Mouse (Mus musculus): ENCODE measurements around the gene Rgl1.

Rgl1 gene

DNA sequence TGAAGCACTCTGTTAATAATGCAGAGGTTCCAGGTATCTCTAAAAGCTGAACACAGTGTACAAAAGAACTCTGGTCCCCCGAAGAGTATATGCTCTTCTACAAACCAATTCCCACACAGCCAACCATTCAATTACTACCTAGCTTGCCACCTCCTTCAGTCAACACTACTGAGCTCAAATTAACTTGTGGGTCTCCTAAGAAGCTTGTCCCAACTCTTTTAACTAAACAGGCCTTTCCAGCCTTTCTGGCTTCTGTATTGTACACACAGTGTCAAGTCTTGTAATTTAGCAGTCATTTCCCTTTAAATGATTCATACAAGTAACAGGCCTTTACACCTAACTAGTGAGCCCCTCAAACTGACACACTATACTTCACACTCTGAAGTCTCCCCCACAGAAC lies 48.8 kb downstream of the Rgl1 start:
- no peak for DNase-seq (ENCODE audit: low read depth, low spot score)

- no peak for DNase-seq (ENCODE audit: low read depth, low spot score)
These were observed 51.7 kb downstream of the Rgl1 start for GRCm38 (mm10) chr1:152714405-152714804.

DNA sequence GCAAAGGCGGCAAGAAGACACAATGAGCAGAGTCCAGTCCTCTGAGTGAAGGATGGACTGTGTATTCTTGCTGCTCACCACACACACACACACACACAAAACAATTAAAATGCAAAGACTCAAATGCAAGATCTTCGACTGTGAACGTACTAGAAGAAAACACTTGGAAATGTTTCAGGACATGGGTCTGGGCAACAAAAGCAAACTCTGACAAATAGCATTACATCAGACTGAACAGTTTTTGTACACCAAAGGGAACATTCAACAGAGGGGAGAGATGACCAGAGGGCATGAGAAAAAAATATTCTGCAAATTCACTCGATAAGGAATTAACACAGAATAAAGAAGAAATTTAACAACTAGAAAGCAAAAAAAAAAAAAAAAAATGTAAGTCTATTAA lies 52.2 kb downstream of the Rgl1 start:
- no peak for DNase-seq (ENCODE audit: low read depth, low spot score)

GRCm38 (mm10) chr1:152711037-152711436 lies 55.1 kb downstream of the Rgl1 start:
- no peak for DNase-seq (ENCODE audit: low read depth, low spot score)

DNA sequence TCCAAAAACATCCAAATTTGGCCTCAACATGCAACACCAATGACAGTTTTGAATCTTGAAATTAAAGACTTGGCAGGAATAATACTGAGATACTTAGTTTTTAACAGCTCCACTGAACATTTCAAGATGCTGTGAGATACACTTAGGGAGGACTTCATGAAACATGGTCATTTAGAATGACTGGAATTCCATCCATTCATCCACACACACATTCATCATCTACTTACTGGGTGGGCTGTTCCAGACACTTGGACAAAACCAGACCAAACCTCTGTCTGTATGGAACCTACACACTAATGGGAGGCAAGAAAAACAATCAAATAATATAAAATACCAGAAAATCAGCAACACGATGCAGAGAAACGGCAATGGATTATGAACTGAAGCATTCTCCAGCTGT lies 58.6 kb downstream of the Rgl1 start:
- no peak for DNase-seq (ENCODE audit: low read depth, low spot score)

- no peak for DNase-seq (ENCODE audit: low read depth, low spot score)
These were observed 62.2 kb downstream of the Rgl1 start for GRCm38 (mm10) chr1:152703941-152704340.

DNA sequence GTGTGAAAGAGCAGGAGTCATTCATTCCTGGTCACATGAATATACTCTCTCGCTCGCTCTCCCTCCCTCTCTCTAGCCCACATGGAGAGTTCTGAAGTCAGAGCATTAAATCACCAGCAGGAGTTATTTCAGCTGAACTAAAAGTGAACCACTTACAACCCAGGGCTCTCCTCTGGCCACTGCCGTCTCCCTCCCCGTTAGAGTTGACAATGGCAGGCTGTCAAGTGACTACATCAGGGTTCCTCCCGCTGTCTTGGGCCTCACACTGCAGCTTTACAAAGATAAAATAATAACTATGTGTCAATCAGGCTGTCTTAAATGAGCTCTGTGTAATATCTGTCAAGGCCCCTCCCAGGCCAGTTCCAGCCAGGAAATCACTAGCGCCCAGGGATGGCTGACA lies 63.2 kb downstream of the Rgl1 start:
- no peak for DNase-seq (ENCODE audit: low read depth, low spot score)

DNA sequence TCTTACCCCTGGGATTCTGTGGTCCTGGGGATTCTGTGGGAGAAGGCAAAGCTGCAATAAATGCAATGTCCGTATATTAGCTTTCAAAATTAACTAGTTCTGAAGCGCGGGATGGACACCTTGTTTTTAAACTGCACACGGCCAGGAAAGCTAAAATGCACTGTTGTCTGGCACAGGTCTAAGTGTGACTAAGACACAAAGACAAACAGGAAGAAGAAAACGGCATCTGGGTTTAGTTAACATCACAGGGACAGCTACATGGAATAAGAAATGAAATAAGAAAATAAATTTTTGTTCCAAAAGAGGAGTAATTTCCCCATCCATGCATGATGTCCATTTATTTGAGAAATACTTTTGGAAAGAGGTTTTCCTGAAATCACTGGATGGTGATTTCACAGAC lies 65.1 kb downstream of the Rgl1 start:
- no peak for DNase-seq (ENCODE audit: low read depth, low spot score)

GRCm38 (mm10) chr1:152697341-152697740 lies 68.8 kb downstream of the Rgl1 start:
- DNase-seq (ENCODE audit: low read depth, low spot score), result no peak

DNA sequence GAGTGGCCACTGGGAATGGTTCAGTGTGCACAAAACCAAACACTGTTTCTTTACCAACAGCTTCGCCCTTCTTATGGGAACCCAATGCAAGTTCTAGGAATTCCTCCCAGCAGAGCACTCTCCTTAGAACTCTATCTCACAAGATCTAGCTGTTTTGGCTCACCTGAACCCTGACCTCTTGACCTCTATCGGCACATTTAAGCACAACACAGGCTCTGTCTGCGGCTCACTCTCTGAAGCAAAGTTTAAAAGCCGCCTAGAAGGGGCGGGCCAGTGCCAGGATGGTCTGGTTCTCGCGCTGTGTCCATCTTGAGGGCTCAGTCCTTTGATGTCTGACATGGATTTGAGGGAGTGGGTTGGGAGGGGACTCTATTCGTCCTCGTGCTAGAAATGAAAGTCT lies 70.7 kb downstream of the Rgl1 start:
- DNase-seq (ENCODE audit: low read depth, low spot score), result no peak

GRCm38 (mm10) chr1:152689968-152690367 lies 76.2 kb downstream of the Rgl1 start:
- DNase-seq (ENCODE audit: low read depth, low spot score), result no peak

GRCm38 (mm10) chr1:152687733-152688181 lies 78.4 kb downstream of the Rgl1 start:
- no peak for DNase-seq (ENCODE audit: low read depth, low spot score)

DNA sequence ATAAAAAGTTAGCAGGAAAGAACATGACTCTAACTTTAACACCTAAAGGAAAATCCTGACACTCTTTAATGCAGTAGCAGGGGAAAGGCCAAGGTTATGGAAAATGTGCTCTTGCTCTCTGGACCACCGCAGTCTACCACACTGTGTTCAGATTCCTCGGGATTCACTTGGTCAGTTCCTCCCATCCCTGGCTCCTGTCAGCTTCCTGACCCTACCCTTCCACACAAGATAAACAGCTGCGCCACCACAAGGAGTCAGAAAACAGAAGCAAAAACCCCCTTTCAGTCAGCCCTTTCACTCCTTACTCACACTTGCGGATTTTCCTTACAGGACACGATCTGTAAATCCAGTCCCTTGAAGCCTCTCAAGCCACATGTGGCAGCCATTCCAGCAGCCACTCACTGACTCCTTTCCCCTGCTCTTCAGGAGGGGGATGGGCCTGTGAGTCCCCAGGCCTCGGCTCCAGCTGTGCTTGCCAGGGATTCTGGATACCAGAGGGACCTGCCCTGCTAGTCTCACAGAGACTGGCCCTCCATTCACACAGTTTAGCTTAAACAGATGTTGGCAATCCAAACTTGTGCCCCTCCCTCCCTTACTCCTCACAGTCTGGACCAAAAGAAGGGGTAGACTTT lies 78.9 kb downstream of the Rgl1 start:
- DNase-seq (ENCODE audit: low read depth, low spot score), result no peak

GRCm38 (mm10) chr1:152685531-152685930 lies 80.6 kb downstream of the Rgl1 start:
- DNase-seq (ENCODE audit: low read depth, low spot score), result no peak

- DNase-seq (ENCODE audit: low read depth, low spot score), result no peak
These were observed 83.6 kb downstream of the Rgl1 start for GRCm38 (mm10) chr1:152682368-152683194.

GRCm38 (mm10) chr1:152681676-152682367 lies 84.3 kb downstream of the Rgl1 start:
- DNase-seq (ENCODE audit: low read depth, low spot score), result no peak

GRCm38 (mm10) chr1:152681116-152681515 lies 85.0 kb downstream of the Rgl1 start:
- no peak for DNase-seq (ENCODE audit: low read depth, low spot score)

DNA sequence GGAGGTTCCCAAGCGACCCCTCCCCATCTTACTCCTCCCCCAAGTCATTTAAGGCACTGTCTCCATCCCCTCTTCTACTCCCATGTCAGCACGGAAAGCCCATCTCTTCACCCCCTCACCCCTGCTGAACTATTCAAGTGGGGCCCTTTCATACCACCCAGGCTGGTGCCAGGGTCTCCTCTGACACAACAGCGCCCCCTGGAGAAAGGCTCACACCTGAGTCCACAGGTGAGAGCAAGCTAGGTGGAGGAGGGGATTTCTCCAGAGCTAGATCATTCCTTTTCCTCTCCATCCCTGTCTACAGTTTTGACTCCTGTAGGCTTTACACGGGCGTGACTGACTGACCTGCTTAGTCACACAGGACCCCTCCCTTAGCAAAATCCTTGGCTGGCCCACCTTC lies 87.7 kb downstream of the Rgl1 start:
- DNase-seq (ENCODE audit: low read depth, low spot score), result no peak

DNA sequence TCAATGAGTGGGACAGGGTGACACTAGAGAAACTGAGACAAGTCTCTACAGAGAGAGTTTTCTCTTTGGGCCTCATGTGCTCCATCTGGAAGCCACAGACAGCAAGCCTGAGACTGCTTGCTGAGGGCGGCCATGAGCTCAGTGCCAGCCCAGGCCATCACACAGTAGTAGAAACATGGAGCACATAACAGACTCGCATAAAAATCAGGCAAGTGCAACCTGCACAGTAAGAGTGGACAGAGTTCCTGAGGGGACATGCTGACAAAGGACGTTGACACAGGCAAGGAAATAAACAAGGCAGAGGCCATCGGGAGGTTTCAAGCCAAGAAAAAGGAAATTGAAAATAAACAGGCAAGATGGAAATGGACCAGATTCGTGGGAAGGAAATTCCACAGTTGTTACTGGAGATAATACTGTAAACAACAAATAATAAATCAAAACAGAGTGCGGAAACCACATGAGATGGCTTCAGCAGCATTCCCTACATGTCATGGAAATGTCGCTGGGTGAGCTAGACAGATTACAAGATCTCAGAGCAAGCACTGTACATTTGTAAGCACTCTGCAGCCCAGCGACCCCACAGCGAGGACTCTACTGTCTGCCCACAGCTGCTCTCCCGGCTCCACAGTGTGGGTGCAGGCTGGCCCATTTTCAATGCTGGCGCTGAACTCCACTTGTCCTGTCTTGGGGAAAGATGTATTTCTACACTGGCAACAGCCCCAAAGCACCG lies 88.5 kb downstream of the Rgl1 start:
- DNase-seq (ENCODE audit: low read depth, low spot score), result no peak

- no peak for DNase-seq (ENCODE audit: low read depth, low spot score)
These were observed 96.5 kb downstream of the Rgl1 start for GRCm38 (mm10) chr1:152669446-152670180.

DNA sequence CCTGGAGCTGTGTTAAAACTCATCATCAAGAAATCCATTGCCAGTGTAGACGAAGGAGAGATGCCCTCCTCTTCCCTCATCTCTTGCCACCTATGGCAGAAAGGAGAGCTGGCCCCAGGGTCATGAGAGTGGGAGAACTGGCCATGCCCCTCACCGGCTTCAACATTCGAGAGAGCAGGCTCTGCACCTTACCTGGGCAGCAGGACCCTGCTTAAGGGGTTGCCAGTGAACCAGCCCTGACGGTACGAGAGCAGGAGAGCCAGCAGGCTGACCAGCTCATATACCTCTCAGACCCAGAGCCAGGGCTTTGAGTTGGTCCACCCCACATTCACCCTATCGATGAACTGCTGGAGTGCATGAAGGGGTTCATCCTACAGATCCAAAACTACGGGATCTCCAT lies 105.7 kb downstream of the Rgl1 start:
- no peak for DNase-seq (ENCODE audit: low read depth, low spot score)
